Mouse (Mus musculus): ENCODE measurements at regions not wholly inside any gene's neighbourhood (a gene's known extent, or its start where the extent isn't known, plus 50 kb on each side); places are given as distances from the start of the nearest gene placed in this dataset.

- DNase-seq (ENCODE audit: low spot score): no peak
Observed at GRCm38 (mm10) chr12:71572833-71573446, 257.9 kb upstream of the Daam1 start.

GRCm38 (mm10) chr12:71573456-71573855, 257.4 kb upstream of the Daam1 start:
- DNase-seq (ENCODE audit: low spot score): no peak

GRCm38 (mm10) chr12:71574685-71575084, 256.2 kb upstream of the Daam1 start:
- no peak for DNase-seq (ENCODE audit: low spot score)

- no peak for DNase-seq (ENCODE audit: low spot score)
Observed at GRCm38 (mm10) chr12:71577349-71577748, 253.5 kb upstream of the Daam1 start.

- DNase-seq (ENCODE audit: low spot score): no peak
Observed at GRCm38 (mm10) chr12:71578006-71578405, 252.9 kb upstream of the Daam1 start.

GRCm38 (mm10) chr12:71578912-71579311, 252.0 kb upstream of the Daam1 start:
- DNase-seq (ENCODE audit: low spot score): no peak

GRCm38 (mm10) chr12:71580532-71581290, 250.2 kb upstream of the Daam1 start:
- no peak for DNase-seq (ENCODE audit: low spot score)

GRCm38 (mm10) chr12:71584618-71585017, 246.3 kb upstream of the Daam1 start:
- DNase-seq (ENCODE audit: low spot score): no peak

- DNase-seq (ENCODE audit: low spot score): no peak
Observed at GRCm38 (mm10) chr12:71598641-71599040, 232.2 kb upstream of the Daam1 start.

- DNase-seq (ENCODE audit: low spot score): no peak
Observed at GRCm38 (mm10) chr12:71601091-71601690, 229.7 kb upstream of the Daam1 start.

GRCm38 (mm10) chr12:71603136-71603535, 227.7 kb upstream of the Daam1 start:
- no peak for DNase-seq (ENCODE audit: low spot score)

GRCm38 (mm10) chr12:71606366-71606765, 224.5 kb upstream of the Daam1 start:
- no peak for DNase-seq (ENCODE audit: low spot score)

GRCm38 (mm10) chr12:71607966-71608365, 222.9 kb upstream of the Daam1 start:
- no peak for DNase-seq (ENCODE audit: low spot score)

GRCm38 (mm10) chr12:71613326-71613725, 217.6 kb upstream of the Daam1 start:
- DNase-seq (ENCODE audit: low spot score): no peak

- DNase-seq (ENCODE audit: low spot score): no peak
Observed at GRCm38 (mm10) chr12:71614945-71615344, 215.9 kb upstream of the Daam1 start.

GRCm38 (mm10) chr12:71615383-71615782, 215.5 kb upstream of the Daam1 start:
- no peak for DNase-seq (ENCODE audit: low spot score)

GRCm38 (mm10) chr12:71616121-71616520, 214.8 kb upstream of the Daam1 start:
- DNase-seq (ENCODE audit: low spot score): no peak

- DNase-seq (ENCODE audit: low spot score): no peak
Observed at GRCm38 (mm10) chr12:71618466-71618865, 212.4 kb upstream of the Daam1 start.

- no peak for DNase-seq (ENCODE audit: low spot score)
Observed at GRCm38 (mm10) chr12:71618956-71619355, 211.9 kb upstream of the Daam1 start.

- no peak for DNase-seq (ENCODE audit: low spot score)
Observed at GRCm38 (mm10) chr12:71619561-71619960, 211.3 kb upstream of the Daam1 start.

GRCm38 (mm10) chr12:71621542-71621941, 209.3 kb upstream of the Daam1 start:
- no peak for DNase-seq (ENCODE audit: low spot score)

GRCm38 (mm10) chr12:71622761-71623160, 208.1 kb upstream of the Daam1 start:
- no peak for DNase-seq (ENCODE audit: low spot score)

- no peak for DNase-seq (ENCODE audit: low spot score)
Observed at GRCm38 (mm10) chr12:71623271-71623670, 207.6 kb upstream of the Daam1 start.

All from adipocyte (in vitro differentiated cells).